Mouse (Mus musculus) kidney, embryonic 15.5 days (tissue): Measurements from ENCODE around the gene Tmem179. TPM values are rescaled to one million over a fixed set of nuclear protein-coding genes. Genes with fewer than 3 reads are reported as not detected.

Source experiments
- ATAC-seq: fragments of 200-750 bp; cut with Nextera tagmentation; replicated peaks from 2 replicates; pipeline ENCODE4 v1.8.0; 2017; ENCODE audit warnings: moderate TSS enrichment; ENCODE audit not compliant: low FRiP score
- H3K27ac ChIP-seq: fragments of 300-500 bp; sonication (generic); 2 replicates; pipeline ENCODE4 v1.5.1; 2015; ENCODE audit warnings: mild to moderate bottlenecking, inconsistent platforms
- H3K27me3 ChIP-seq: fragments of 300-500 bp; sonication (generic); 2 replicates; pipeline ENCODE4 v1.6.1; 2015; ENCODE audit warnings: inconsistent platforms
- H3K36me3 ChIP-seq: fragments of 300-500 bp; sonication (generic); 2 replicates; pipeline ENCODE4 v1.6.1; 2015; ENCODE audit warnings: inconsistent platforms
- H3K4me1 ChIP-seq: fragments of 300-500 bp; sonication (generic); 2 replicates; pipeline ENCODE4 v1.6.1; 2015; ENCODE audit warnings: inconsistent platforms
- H3K4me2 ChIP-seq: fragments of 300-500 bp; sonication (generic); 2 replicates; pipeline ENCODE4 v1.6.1; 2015; ENCODE audit warnings: moderate library complexity, mild to moderate bottlenecking, inconsistent platforms
- H3K4me3 ChIP-seq: fragments of 300-500 bp; sonication (generic); replicated peaks from 2 replicates; pipeline ENCODE4 v1.5.1; 2015; ENCODE audit warnings: mild to moderate bottlenecking, inconsistent platforms
- H3K9ac ChIP-seq: fragments of 300-500 bp; sonication (generic); 2 replicates; pipeline ENCODE4 v1.6.1; 2015; ENCODE audit warnings: mild to moderate bottlenecking, inconsistent platforms
- H3K9me3 ChIP-seq: fragments of 300-500 bp; sonication (generic); replicated peaks from 2 replicates; pipeline ENCODE4 v1.6.1; 2016; ENCODE audit warnings: inconsistent platforms
- WGBS: fragments of 180-500 bp; shearing (Covaris S2); methylation state at CpG from one replicate; pipeline ENCODE4 v1.1.7; 2015; ENCODE audit warnings: mixed read lengths; 5-methylcytosine and 5-hydroxymethylcytosine counted together
- polyA plus RNA-seq: library from polyadenylated mRNA; unstranded; fragments of >200 nt; fragmentation: Nextera tagmentation; extraction: Ambion mirVana; gene quantifications from 2 replicates; pipeline ENCODE4 v1.2.1, GENCODE M21; 2015

Gene Tmem179
- polyA plus RNA-seq, 1 experiment from 2014 or later = 0.92 TPM

GRCm38 (mm10) chr12:112456144-112456713, 60.3 kb downstream of the Tmem179 start:
- ATAC-seq = no peak
- H3K27me3 ChIP-seq = peaks cover 18% of the 10 kb centered on the region
- H3K9me3 ChIP-seq = no peaks in the 10 kb centered on the region
- H3K9ac ChIP-seq = no peak overlapping the region
- H3K4me2 ChIP-seq = no peak overlapping the region
- no peaks in the 10 kb centered on the region for H3K36me3 ChIP-seq
- no peaks in the 10 kb centered on the region for H3K4me1 ChIP-seq
- WGBS = 63% methylated on average over 6 of the region's 6 CpGs
- H3K4me3 ChIP-seq = no peak overlapping the region
- H3K27ac ChIP-seq = no peak overlapping the region

GRCm38 (mm10) chr12:112451826-112452225, 64.7 kb downstream of the Tmem179 start:
- 90% methylated on average over 9 of the region's 9 CpGs for WGBS

GRCm38 (mm10) chr12:112451381-112451780, 65.2 kb downstream of the Tmem179 start:
- H3K4me1 ChIP-seq = peaks cover 16% of the 10 kb centered on the region
- H3K4me2 ChIP-seq = no peak overlapping the region
- WGBS = 94% methylated on average over 1 of the region's 1 CpGs
- H3K9me3 ChIP-seq = peaks cover 4% of the 10 kb centered on the region
- no peaks in the 10 kb centered on the region for H3K27me3 ChIP-seq
- H3K9ac ChIP-seq = no peak overlapping the region
- H3K27ac ChIP-seq = no peak overlapping the region
- H3K36me3 ChIP-seq = no peaks in the 10 kb centered on the region
- H3K4me3 ChIP-seq = no peak overlapping the region
- ATAC-seq = no peak

More at GRCm38 (mm10) chr12:112451826-112452225, 64.7 kb downstream of the Tmem179 start:
- Histone ChIP-seq H3K27me3 (no peaks in the 10 kb centered on the region), H3K4me3 (no peak overlapping the region), H3K9me3 (peaks cover 4% of the 10 kb centered on the region), H3K4me2 (no peak overlapping the region), H3K9ac (no peak overlapping the region), H3K4me1 (peaks cover 16% of the 10 kb centered on the region), H3K36me3 (no peaks in the 10 kb centered on the region), H3K27ac (no peak overlapping the region)
- ATAC-seq = no peak

- Histone ChIP-seq H3K4me1 (peaks cover 16% of the 10 kb centered on the region), H3K27ac (no peak overlapping the region), H3K9me3 (peaks cover 4% of the 10 kb centered on the region), H3K36me3 (no peaks in the 10 kb centered on the region), H3K27me3 (no peaks in the 10 kb centered on the region), H3K9ac (no peak overlapping the region), H3K4me3 (no peak overlapping the region), H3K4me2 (no peak overlapping the region)
- 35% methylated on average over 6 of the region's 6 CpGs for WGBS
- ATAC-seq = no peak
These were observed 65.7 kb downstream of the Tmem179 start for GRCm38 (mm10) chr12:112450883-112451282.

Other genes starting within 250 kb of the Tmem179 start
- 0.22 and 0.44 TPM in 2 replicates for gene A530016L24Rik, start 27.3 kb downstream of the Tmem179 start, polyA plus RNA-seq
- 3.8 and 4.8 TPM in 2 replicates for gene Inf2, start 72.0 kb upstream of the Tmem179 start, polyA plus RNA-seq
- gene Adssl1, start 103.3 kb upstream of the Tmem179 start, polyA plus RNA-seq = 11.6 and 12.4 TPM in 2 replicates
- gene Siva1, start 127.9 kb upstream of the Tmem179 start, polyA plus RNA-seq = 255 and 266 TPM in 2 replicates
- gene Akt1, start 158.1 kb upstream of the Tmem179 start, polyA plus RNA-seq = 53.7 and 56.7 TPM in 2 replicates
- gene Zbtb42, start 162.1 kb upstream of the Tmem179 start, polyA plus RNA-seq = 4.0 and 4.6 TPM in 2 replicates
- gene Cep170b, start 203.7 kb upstream of the Tmem179 start, polyA plus RNA-seq = 15.8 and 16.6 TPM in 2 replicates
- gene Pld4, start 243.9 kb upstream of the Tmem179 start, polyA plus RNA-seq = 7.9 and 10.4 TPM in 2 replicates